Mouse (Mus musculus): Measurements from ENCODE around the gene 6430548M08Rik. TPM values are rescaled to one million over a fixed set of nuclear protein-coding genes. Genes with fewer than 3 reads are reported as not detected.

The 6430548M08Rik gene
- polyA plus RNA-seq, 1 experiment, result 212 TPM

DNA sequence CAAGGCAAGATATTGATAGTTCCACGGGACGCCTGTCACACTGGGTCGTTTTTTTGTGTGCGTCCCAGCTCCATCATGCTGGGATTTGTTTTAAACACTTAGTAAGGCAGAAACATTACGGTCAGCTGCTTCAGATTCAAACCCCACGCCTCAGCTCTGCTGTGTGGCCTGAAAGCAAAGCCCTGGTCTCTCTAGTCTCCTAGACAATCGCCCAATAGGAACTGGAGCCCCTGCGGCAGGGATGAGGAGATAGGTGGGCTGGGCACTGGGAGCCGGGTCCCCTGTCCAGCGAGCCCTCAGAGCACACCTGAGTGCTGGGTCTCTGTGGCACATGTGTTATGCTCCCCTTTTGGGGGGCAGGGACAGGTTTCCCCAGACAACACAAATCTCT, 64.2 kb downstream of the 6430548M08Rik start:
- no peak for DNase-seq (ENCODE audit: extremely low spot score in 1 of 2, low spot score in 1 of 2)

DNA sequence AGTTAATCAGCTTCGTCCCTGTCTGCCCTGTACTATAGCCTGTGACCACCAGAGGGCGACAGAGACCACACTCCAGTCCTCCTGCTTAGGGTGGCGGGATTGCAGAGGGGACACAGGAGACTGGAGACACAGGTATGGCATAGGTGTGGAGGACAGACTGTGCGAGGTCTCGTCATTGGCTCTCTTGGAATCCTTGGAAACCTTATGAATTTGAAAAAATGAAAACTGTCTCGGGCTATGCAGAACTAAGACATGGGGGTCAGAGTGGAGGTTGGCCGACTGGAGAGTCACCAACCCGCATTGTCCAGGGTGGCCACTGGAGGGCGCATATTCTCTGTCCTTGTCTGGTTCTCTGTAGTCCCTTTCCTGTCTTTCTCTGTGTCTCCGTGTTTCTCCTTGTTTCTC, 65.1 kb downstream of the 6430548M08Rik start:
- peak; percentile 65 to 95 for DNase-seq (ENCODE audit: extremely low spot score in 1 of 2, low spot score in 1 of 2)

DNA sequence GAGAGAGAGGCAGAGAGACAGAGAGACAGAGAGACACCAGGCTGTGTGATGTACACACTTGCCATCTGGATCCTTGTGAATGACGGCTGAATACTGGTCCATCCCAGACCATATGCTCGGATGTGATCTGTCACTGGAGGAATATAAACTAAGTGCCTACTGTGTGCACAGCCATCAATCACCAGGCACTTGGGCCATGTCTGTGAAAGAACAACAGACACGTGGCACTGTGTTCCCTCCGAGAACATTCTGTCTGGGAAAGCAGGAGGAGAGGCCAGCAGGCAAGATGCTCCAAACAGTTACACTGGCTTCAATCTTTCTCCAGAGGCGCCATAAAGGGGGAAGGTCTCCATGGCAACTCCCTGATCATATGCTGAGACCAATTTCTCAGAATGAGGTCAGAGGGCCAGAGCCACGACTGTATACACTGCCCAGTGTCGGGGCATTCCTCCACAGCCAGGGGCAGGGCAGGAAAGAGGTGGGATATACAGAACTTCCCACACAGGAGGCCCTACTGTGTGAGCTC, 66.6 kb downstream of the 6430548M08Rik start:
- DNase-seq (ENCODE audit: extremely low spot score in 1 of 2, low spot score in 1 of 2), result no peak

DNA sequence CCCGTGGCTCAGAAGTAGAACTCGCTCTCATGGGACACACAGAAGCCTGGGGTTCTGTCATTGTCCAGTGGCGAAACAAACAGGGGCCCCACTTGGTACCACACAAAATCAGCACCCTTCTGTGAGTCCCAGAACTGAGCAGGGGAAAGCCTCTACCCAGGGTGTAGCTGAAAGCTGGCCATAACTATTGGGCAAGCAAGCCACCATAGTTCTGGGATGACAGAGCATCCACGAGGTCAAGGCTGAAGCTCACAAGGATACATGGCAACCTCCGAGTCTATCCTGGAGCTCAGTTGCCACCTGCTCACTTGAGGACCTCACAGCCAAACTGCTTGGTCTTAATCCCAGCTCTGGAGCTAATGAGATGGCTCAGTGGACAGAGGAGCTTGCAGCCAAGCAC, 67.3 kb downstream of the 6430548M08Rik start:
- no peak for DNase-seq (ENCODE audit: extremely low spot score in 1 of 2, low spot score in 1 of 2)

DNA sequence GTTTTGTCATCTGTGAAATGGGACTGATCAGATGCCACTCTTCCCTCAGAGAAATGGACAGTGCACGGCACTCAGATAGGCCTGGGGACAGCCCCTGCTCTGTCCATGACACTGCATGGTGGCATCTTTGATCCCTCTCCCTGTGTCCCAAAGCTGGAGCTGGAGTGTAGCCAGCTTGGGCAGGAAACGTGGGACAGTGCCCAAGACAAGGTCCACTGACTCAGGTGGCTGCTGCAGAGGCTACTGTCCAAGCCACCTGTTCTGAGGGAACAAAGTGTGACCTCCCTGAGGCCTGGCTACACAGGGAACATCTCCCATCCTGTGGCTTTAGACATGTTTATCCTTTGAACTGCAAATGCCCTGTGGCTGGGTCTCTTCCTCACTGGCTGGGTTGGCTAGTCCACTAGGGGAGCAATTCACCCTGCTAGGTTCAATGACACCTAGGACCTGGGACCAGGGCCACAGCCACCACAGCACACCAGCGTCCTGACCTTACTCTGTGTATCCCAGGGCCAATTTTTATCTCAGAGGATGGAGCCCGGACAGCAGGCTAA, 68.0 kb downstream of the 6430548M08Rik start:
- no peak for DNase-seq (ENCODE audit: extremely low spot score in 1 of 2, low spot score in 1 of 2)

DNA sequence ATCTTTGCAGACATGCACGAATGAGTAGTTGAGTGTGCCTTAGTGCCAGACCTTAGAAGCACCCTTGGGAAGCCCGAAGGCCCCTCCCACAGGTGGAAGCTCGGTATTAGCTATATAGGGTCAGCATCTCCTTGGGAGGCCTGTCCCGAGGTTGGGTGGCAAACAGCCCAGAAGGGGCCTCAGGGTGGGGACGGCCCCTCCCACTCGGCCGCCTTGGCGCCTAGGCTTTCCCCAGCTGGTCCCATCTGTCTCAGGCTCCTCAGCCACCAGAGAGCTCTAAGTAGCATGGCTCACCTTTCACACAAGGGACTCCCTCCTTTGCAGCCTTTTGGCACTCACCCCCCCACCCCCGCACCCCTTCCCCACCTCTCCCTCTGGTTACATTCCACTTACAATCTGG, 70.4 kb downstream of the 6430548M08Rik start:
- DNase-seq (ENCODE audit: extremely low spot score in 1 of 2, low spot score in 1 of 2), result no peak

DNA sequence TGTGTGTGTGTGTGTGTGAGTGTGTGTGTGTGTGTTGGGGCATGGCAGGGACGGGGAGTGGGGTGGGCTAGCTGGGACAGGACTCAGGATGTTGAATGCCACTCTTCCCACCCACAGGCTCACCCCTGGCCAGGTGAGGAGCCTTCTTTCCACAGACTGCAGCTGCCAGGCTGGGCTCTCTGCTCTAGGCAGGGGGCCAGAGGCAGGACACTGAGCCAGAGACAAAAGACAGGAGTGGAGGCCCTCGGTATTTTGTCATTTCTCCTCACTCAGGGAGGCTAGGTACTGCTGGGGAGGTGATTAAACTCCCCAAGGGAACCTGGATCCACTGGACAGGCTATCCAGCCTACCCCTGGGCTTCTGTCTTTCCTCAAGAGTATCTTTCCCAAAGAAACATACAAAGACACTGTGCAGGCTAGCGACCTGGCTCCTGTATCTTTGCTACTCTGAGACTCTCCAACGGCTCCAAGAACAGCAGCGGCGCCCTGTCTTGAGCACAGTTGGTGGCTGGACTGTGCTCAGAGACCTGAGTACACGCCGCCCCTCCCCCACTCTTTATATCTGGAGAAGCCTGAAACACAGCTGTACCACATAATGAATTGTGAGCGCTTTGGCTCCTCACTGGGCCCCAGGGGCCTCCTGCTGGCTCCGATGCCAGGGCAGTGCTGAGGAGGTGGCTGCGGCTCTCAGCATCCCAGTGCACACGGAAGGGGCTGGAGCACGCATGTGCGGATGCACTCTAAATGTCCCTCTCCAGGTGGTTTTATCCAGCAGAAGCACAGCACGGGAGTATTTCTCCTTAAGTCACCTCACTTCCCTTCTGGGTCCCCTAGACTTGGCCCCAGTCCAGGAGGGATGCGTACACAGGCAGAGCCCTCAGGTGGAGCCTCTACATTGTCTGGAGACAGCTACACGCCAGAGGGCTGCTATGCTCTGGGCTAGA, 71.2 kb downstream of the 6430548M08Rik start:
- DNase-seq (ENCODE audit: extremely low spot score in 1 of 2, low spot score in 1 of 2), result no peak

DNA sequence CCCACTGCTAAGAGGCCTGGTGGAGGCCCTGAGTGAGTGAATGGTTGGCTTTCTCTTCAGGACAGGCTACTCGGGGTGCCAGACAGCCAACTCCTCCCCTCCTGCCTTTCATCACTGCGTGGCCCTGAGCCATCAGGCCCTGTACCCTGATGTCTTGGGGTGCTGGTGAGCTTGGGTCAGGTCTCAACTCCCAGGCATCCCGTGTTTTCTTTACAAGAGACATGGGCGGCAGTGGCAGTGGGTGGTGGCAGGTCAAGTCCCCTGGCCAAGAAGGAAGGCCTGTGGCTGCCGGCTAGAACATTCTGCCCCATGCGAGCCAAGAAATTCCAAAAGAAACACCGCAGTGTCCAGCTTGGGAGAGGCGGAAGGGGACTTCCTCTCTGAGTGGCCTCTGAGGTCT, 72.5 kb downstream of the 6430548M08Rik start:
- no peak for DNase-seq (ENCODE audit: extremely low spot score in 1 of 2, low spot score in 1 of 2)

DNA sequence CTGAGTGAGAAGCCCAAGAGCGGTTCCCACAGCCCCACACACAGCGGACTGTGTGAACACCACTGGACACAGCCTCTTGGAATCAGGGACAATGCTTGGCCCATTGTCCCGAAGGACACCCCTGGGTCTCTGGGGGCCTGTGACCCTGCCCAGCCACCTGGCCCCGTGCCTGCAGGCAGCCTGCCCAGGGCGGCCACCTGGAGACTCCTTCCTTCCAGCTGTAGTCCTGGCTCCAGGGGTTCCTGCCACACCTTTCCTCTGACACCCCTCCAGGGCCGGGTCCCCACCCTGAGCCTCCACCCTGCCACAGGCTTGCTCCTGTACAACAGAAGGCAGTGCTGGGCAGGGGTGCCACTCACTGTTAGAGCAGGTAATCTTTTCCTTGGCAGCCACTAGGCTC, 74.6 kb downstream of the 6430548M08Rik start:
- DNase-seq (ENCODE audit: extremely low spot score in 1 of 2, low spot score in 1 of 2), result no peak

DNA sequence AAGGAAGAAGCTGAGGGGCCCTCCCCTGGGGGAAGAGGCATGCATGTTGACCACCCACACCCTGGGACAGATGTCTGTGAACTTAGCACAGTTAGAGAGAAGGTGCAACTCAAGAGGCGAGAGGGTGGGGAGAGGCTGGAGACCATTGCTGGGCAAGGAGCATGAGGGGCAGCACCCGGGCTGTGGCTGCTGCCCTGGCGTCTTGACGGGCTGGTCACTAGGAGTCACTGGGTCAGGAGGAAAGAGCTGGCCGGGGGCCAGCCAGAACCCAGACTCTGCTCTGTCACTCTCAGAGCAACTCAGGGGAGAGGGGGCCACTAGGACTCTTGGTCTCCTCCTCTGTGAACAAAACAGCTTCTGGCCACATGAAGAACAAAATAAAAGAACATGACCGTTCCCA, 75.5 kb downstream of the 6430548M08Rik start:
- no peak for DNase-seq (ENCODE audit: extremely low spot score in 1 of 2, low spot score in 1 of 2)

DNA sequence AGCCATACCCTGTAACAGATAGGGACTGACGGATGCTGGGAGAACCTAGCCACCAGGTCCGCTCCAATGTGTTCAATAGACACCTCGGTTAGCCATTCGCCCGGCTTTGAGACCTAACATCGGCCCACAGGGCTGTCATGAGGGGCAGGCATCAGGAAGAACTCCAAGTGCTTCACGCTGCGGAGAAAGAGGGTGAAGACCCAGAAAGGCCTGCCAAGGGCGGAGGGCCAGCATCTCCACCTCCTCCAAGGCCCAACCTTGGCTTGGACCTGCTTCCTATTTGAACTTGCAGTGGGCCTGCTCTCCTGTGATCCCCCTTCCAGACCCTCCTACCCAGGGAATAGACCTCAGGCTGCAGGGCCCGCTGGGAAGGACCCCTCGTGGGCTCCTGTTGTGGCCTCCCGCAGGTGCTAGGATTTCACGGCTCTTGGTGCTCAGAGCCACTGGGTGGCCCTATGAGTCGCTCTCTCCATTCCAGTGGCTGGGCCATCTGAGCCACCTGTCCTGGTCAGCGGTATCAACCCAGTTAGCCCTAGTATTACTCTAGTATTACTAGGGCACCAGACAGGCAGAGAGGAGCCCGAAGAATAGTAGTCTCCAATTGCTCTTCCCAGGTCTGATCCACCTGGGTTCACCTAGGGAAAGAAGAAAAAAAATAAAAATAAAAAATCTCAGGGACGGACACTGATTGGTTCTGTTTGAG, 76.3 kb downstream of the 6430548M08Rik start:
- no peak for DNase-seq (ENCODE audit: extremely low spot score in 1 of 2, low spot score in 1 of 2)

DNA sequence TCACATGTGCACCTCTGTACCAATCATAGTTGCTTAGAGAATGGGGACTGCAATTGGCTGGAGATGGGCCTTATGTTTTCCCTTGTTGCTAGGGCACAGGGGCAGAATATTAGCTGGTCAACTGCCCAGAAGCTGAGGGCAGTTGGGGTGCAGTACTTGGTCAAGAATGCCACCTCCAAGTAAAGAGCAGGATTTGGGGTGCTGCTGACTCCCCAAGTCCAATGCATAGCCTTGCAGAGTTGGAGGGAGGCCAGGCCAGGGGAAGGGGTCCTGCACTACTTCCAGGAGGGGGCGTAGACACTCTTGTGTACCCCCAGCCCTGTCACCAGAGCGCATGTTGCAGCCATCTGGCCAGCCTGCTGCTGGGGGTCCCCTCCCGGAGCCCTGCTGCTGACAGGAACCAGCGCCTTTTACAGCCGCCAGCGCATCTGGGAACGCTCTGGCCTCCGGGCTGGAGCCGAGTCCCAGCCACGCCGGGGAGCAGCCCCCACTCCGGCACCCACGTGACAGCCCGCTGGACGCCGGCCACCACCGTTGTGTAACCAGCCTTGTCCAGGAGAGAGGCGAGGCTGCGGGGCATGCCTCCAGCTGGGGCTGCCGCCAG, 77.0 kb downstream of the 6430548M08Rik start:
- peak; percentile 50 to 89 for DNase-seq (ENCODE audit: extremely low spot score in 1 of 2, low spot score in 1 of 2)

DNA sequence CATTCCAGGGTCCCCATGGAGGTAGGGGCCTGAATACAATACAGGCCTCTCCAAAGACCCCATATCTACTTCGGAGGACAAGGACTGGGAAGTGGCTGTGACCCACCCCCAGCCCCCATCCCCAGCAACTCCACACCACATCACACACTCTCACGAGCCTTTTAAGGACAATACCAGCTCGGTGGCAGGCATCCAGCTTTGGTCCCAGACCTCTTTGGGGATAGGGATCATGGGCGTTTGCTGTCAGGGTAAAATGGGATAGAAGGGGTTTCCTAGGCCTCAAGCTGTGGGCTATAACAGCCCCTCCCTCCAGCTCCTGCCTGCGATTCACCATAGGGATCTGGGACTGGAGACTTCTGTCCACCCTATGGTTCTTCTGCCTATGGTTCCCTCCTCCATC, 77.7 kb downstream of the 6430548M08Rik start:
- no peak for DNase-seq (ENCODE audit: extremely low spot score in 1 of 2, low spot score in 1 of 2)

DNA sequence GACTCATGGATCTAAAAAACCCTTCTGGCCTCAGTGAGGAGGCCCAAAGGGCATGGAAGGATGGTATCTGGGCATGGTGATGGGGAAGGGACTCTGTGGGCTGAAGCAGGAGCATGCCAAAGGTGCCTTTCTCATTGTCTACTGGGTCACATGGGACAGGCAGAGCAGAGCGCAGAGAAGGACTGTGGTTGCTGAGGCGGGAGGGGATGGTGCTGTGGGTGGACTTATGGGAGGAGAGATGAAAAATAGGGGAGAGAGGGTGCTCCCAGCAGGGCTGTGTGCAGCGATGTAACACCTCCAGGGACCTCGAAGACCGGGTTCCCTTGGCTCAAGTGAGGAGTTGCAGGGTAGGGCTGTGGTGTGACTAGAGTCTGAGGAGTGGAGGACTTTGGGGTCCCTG, 78.2 kb downstream of the 6430548M08Rik start:
- no peak for DNase-seq (ENCODE audit: extremely low spot score in 1 of 2, low spot score in 1 of 2)

DNA sequence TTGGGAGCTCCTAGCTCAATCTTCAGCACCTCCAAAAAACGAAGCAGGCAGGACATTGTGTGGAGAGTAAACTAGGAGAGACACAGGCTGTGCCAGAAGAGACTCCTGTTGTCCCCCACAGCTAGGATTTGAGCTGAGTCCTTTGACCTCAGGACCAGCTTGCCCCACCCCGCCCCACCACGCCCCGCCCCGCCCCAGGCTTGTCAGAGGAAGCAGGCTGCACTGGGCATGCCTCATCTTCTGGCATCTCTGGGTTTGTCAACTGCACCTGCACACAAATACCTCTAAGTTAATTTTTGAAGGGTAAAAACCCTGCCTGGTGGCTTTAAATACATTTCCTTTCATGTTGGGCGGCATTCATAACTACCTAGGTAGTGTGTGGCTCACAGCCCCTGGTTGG, 87.4 kb downstream of the 6430548M08Rik start:
- no peak for DNase-seq (ENCODE audit: extremely low spot score in 1 of 2, low spot score in 1 of 2)

DNA sequence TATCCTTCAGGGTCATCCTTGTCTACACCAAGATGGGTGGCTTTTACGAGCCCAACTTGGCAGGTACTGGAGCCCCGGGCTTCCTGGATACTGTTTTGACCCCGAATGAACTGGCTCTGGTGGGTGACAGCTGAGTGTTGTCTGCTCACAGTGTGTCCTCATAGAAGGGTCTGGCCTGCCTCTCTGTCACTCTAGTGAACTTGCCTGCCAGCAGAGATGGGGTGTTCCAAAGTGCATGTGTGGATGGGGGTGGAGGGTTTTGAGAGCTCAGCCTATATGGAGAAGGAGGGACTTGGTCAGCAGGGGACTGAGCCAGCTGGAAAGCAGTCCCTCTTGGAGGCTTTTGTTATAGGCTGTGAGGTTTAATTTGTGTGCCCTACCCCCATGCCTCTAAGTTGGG, 88.6 kb downstream of the 6430548M08Rik start:
- no peak for DNase-seq (ENCODE audit: extremely low spot score in 1 of 2, low spot score in 1 of 2)

DNA sequence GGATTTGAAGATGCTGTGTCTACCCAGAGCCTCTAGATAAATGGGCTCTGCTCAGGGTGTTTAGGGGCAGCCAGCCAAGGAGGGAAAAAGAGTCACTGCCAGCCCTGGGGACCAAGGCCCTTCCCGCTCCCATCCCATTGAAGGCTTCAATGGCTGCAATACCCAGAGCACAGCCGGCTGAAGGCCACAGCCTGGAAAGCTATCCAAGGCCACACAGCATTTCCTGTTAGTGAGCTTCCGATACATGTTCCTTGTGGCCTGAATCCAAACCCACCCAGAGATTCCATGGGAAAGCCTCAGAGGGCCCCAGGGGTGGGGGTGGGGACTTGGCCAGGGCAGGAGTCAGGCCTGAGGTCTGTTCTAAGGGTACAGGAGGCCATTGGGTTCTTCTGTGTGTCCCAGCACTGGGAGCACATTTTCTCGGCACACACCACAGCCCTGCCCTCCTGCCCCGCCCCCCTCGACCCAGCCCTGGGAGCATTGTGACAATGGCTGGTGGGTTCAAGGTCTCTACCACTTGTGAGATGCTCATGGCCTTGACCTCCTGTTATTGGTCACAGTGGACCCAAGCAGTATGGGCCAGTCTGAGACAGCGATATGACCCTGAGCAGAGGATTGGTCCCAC, 90.9 kb downstream of the 6430548M08Rik start:
- no peak for DNase-seq (ENCODE audit: extremely low spot score in 1 of 2, low spot score in 1 of 2)

DNA sequence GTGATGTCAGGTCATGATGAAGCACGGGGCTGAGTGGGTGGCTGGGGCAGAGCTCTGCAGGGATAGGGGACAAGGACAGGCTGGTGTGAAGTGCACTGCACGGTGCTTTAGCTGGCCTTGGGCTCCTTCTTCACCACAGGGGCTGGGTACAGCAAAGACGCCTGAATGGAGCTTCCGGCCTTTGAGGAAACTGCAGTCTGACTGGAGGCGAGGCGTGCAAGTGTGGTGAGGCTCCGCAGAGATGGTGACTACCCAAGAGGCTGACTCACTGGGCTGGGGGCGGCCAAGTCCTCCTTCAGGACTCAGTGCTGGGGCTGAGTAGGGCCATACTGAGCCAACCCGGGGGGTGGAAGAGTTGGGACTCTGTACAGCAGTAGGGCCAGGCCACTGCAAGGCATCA, 92.0 kb downstream of the 6430548M08Rik start:
- DNase-seq (ENCODE audit: extremely low spot score in 1 of 2, low spot score in 1 of 2), result peak in 1 of 2 experiments; percentile 53

DNA sequence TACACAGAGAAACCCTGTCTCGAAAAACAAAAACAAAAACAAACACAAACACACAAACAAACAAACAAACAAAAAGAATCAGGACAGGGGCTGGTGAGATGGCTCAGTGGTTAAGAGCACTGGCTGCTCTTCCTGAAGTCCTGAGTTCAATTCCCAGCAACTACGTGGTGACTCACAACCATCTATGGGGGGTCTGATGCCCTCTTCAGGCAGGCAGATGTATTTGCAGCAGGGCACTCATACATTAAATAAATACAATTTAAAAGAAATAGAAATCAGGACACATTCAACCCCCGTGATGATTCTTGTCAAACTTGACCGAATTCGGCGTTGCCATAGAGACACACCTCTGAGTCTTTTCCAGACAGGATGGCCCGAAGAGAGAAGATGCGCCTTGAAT, 93.4 kb downstream of the 6430548M08Rik start:
- no peak for DNase-seq (ENCODE audit: extremely low spot score in 1 of 2, low spot score in 1 of 2)

DNA sequence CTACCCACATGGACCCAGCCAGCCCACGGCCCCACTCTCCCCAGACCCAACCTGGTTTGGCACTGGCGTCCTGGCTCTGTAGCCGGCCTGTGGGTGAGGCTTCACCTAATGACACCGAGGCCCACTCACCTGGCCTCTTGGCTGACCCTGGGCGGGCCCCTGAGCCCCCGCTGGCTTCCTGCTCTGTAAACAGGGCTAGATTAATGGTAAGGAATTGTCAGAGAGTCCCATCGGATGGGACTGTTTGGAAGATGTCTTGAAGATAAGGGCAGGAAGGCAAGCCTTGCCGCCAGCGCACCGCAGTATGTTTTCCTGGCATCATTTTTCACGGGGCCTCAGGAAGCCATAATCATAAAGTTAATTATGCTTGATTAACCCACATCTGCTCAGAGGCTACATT, 94.2 kb downstream of the 6430548M08Rik start:
- no peak for DNase-seq (ENCODE audit: extremely low spot score in 1 of 2, low spot score in 1 of 2)

Data from frontal cortex, adult 2 months (tissue).